Mouse (Mus musculus) right cerebral cortex, adult 2 months (tissue): ENCODE results near the gene Fasn.
"Not testable (repeated sequence)": the region's sequence is repeated elsewhere in the genome, so short reads cannot be mapped to it uniquely, and the experiment has no call there.

Experiments
- DNase-seq, 2 experiments: peaks; one replicate each; pipeline ENCODE4 v3.0.0; 2021 to 2022; ENCODE audit warnings: low spot score in 2 of 2

The Fasn gene

DNA sequence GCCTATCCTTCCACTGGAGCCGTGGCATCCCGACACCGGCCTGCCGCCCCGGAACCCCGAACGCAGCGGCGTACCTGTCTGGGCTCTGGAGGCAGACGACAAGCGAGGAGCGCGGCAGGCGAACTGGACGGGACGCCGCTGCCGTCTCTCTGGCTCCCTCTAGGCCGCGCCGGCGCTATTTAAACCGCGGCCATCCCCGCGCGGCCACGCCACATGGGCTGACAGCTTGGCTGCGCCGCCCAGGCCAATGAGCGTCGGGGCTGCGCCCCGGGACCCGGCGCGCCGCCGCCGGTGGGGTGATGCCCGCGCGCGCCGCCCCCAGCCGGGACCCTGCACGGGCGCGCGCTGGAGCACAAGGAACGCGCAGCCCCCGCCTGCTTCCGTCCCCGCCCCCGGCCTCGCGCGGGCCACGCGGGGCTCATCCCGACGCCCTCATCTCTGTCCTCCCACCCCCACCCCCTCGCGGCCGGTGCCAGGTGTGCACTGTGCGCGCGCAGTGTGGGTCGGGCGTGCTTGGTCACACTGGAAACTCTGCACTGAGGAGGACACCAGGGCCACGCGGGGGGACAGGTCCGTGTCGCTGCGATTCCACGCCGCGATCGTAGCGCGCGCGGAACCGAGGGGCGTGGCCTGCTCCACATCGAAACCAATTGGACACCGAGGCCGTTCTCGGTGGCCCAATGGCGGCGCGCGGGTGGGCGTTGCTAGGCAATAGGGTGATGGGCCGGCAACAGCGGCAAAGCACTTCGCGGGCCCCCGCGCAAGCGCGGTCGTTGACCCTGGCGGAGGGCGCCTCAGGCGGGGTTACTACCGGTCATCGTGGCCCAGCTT lies at the start of gene Fasn:
Gene Fasn, minus strand, starts transcription at position 592 of the 831 bp plus-strand sequence.
- DNase-seq = peak; percentile 98

DNA sequence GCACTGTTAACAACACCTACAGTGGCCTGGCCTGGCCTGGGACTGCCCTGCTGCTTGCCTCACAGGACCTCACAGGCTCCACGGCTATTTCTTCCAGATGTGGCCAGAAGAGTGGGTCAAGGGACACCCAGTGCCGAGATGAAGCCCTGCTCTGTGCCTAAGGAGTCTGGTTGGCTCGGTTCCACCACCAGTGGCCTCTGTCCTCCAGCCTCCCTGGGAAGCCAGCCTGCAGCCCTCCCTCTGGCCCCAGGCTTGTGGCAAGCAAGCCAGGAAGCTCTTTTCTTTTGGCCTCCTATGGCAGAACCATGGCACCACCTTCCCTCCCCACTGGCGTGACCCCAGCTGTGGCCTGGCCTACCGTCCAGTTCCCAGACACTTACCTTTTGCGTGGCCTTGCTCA lies 48.9 kb upstream of the Fasn start:
- no peak for DNase-seq

DNA sequence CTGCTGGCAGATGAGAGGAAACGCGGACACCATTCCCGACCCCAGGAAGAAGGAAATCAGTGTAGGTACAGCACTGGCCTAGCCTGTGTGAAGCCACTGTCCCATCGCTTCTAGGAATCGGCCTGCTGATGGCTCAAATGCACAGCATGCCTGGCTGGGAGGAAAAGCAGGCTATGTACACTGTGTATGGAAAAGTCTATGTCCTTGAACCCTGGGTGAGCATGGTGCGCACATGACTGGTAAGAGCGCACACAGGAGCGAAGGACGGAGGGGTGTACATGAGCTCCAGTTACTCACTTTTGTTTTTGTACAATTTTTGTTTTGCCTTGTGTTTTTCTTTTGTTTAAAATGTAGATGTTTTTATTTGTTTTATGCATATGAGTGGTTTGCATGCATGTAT lies 47.2 kb upstream of the Fasn start:
- no peak for DNase-seq

DNA sequence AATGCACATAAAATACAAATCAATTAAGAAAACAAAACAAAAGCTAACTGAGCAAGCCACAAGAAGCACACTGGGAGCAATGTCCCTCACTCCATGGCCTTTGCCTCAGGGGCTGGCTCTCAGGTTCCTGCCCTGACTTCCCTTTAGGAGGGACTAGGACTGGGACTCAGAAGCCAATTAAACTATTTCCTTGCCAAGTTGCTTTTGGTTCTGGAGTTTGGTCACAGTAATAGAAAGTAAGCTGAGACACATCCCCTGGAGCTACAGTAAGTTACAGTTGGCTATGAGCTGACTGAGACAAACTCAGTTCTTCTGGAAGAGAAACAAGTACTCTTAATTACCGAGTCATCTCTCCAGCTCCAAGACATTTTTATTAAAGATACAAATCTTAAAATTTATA lies 41.5 kb upstream of the Fasn start:
- no peak for DNase-seq

DNA sequence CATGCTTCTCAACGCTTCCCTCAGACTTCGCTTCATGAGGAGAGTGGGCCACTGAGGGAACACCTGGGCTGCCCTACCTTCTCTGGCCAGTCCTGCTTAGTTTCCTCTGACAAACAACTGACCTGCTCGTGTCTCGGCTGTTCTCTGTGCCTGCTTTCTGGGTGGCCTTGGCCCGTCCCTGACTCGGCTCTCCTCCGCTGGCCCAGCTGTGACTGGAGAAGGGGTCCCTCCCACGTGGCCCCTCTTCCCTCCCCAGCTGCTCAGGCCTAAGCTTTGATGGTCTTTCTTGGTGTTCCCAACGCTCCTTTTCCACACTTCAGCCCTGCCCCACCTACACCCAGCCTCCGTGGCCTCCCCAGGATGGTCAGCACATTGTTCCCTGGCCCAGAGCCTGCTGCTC lies 38.5 kb upstream of the Fasn start:
- DNase-seq = no peak

DNA sequence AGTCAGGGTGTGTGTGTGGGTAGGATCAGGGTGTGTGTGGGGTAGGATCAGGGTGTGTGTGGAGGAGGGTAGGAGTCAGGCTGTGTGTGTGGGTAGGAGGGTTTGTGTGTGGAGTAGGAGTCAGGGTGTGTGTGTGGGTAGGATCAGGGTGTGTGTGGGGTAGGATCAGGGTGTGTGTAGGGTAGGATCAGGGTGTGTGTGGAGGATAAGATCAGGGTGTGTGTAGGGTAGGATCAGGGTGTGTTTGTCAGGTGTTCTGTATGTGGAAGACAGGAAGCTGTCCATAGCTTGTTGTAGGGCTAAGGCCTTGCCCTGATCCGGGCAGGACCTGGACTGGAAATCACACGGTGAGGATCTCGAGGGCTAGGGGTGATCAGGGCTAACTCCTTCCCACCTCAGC lies 31.6 kb upstream of the Fasn start:
- not testable (repeated sequence) for DNase-seq

DNA sequence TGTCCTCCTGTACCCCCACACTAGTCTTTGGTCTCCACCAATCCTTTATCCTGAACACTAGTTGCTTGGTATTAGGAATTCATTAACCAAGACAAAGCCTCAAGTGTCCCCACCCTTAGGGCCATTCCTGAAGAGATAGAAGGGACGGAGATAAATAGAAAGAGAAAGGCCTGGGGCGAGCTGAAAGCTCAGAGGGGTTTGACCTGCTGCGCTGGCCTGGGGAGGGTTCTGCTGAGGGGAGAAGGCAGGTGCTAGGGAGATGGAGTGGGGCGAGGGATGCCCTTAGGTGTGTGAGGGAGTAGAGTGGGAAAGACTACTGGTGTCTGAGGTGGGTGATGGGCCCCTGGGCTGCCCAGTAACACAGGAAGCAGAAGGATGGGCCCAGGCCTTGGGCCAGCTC lies 29.4 kb upstream of the Fasn start:
- DNase-seq = no peak

DNA sequence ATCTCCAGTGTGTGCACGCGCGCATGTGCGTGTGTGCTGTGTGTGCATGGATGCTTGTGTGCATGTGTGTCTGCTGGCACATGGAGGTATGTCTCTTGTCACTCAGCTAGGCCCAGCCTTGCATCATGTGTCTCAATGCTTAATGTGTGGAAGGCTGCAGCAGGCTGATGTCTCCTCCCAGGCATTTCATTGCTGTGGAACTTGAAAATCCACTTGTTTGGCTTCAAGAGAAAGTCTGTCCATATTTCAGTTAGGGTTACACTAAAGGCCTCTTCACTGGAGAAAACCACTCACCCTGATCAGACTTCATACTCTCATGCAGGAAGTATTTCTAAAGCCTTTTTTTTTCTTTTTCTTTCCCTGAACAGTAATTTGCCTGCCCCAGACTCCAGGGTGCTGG lies 28.8 kb upstream of the Fasn start:
- no peak for DNase-seq

DNA sequence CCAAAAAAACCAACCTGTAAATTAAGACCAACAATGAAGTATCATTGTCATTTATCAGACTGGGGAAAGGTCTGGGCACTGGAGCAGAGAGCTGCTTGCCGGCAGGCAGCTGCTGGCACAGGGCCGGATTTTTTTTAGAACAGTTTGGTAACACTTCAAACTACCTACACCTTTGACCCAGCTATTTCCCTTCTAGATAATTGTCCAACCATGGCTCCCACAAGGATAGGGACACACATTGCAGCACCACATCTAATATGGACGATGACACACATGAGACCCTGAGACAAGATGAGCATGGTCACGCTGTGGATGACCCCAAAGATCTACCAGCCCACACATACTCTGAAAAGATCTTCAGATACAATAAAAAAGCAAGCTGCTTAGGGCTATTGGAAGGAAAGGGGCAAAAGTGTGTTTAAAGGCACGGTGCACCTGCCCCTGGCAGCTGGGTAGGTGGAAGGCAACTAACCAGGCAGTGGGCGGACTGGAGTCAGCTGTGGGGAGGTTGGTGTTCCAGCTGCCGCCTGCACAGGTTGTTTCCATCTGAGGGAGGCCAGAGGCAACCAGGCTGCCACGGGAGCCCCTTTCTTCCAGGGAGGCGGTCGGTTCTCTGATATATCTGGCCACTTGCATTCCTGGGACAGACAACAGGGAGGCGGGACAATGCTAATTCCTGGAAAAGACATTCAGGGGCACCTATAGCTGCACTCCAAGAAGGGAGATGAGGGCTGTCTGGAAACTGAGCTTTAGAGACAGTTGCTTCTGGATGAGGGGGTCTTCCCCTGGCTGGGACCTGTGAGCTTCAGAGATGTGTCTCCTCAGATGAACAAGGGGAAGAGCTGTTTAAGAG lies 28.0 kb upstream of the Fasn start:
- DNase-seq = no peak

DNA sequence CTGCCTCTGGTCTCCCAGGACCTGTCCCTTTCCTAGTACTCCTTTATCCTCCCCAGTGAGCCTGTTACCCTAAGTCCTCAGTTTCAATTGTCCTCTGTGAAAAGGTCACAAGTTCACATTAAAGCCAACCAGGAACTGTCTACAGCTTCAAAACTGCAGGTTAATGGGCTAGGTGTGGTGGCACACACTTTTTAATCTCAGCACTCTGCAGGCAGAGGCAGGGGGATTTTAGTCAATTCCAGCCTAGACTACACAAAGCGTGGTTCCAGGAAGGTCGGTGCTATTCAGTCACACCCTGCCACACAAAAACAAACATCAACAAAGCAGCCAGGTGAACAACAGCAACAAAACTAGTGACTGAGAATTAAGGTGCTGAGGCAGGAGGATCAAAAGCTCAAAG lies 27.2 kb upstream of the Fasn start:
- no peak for DNase-seq

DNA sequence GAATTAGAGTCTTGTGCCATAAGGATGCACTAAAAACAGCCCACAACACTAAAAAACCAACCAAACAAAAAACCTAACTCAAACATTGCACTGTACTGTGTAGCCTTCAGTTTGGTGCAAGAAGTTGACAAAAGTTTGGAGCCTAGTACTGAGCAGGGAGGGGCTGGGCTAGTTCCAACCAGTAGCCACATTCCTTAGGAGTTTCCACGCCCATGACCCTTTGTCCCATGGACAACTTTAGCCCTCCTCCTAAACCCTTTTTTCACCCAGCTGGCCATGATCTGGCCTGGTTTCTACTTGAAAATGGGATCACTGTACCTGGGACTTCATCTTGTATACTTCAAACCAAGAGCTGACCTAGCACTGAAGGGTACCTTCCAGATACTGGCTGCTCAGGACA lies 26.8 kb upstream of the Fasn start:
- DNase-seq = no peak

DNA sequence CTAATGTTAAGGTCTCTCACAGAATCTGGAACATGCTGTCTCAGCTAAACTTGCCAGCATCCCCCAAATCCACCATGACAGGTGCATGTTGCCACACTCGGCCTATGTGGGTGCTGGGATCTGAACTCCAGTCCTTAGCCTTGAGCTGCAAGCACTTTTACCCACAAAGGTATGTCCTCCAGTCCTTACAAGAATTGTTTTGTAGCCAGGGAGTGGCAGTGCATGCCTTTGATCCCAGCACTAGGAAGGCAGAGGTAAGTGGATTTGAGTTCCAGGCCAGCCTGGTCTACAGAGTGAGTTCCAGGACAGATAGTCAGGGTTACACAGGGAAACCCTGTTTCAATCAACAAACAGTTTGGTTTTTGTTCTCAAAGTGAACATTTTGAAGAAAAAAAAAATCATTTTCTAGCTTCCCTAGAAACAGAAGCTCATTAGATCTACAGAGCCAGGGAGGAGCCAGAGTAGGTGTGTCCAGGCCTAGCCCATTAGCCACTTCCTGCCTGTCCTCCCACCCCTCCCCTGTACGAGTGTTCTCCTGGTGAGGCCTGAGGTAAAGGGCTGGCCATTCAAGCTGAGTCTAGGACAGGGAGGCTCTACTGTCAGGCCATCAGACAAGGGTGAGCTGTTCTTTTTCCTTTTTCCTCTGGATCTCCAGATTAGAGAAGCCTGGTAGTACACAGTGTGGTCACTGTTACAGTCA lies 26.1 kb upstream of the Fasn start:
- no peak for DNase-seq

DNA sequence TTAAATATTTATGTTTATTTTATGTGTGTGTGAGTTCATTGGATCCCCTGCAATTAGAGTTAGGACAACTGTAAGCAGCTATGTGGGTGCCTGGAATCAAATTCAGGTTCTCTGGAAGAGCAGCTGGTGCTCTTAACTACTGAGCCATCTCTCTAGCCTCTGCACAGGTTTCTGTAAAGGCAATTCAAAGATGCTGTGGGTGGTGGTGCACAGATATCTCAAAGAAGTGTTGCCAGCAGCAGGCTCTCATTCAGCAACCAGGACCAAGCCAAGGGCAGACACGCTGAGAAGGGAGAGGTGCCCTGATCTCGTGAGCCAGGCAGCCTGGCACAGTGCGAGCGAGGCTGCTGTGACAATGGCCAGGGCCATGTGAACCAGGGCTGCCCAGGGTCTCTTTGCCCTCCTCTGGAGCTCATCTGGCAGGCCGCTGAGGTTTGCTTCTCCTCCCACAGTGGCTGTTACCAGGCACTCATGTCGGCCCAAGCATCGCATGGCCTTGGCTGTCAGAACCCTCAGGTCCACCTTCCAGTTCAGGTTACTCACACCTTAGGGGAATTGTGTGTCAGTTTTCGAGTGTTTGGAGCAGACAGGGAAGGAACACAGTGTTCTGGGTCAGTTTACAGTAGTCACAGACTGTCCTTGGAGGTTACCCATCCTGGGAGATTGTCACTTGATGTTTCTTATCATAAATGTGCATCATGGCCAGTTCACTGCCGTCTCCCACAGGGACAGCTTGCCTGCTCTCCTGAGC lies 22.6 kb upstream of the Fasn start:
- DNase-seq = peak; percentile 34 to 35

DNA sequence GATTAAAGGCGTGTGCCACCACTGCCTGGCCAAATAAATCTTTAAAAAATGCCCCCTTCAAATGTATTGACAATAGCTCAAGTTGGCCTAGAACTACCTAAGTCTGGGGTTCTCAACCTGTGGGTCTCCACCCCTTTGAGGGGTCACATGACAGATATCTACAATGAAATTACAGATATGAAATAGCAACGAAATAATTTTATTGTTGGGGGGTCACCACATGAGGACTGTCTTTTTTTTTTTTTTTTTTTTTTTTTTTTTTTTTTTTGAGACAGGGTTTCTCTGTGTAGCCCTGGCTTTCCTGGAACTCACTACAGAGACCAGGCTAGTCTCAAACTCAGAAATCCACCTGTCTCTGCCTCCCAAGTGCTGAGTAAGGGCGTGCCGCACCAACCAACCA lies 20.0 kb upstream of the Fasn start:
- no peak for DNase-seq

DNA sequence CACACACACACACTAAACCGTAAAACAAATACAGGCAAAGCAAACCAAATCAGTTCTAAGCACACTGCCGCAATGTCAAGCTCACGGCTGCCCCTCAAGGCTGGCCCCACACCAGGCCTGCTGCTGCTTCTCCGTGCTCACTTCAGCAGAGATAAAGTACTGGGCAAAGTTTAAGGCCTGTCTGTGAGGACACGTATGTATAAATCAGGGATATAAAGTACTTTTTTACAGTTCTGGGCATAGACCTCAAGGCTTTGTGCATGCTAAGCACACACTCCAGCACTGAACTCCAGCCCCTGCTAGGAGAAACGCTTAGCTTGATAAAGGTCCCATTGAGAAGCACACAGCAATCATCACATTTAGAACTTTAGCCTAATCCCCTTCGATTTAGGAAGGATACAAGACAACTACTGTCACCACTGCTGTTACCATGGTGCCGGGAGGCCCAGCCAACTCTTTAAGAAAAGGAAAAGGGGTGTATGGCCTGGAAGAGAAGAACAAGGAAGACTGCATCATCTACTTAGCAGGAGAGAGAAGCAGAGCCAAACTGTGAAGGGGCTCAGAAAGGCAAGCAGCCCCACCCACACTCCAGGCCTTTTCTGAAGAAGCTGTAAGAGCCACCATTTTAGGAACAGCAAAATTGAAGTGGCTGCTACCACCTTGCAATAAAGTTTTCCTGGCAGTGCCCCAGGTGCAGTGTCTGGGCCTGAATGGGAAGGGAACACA lies 9.4 kb upstream of the Fasn start:
- DNase-seq = no peak

DNA sequence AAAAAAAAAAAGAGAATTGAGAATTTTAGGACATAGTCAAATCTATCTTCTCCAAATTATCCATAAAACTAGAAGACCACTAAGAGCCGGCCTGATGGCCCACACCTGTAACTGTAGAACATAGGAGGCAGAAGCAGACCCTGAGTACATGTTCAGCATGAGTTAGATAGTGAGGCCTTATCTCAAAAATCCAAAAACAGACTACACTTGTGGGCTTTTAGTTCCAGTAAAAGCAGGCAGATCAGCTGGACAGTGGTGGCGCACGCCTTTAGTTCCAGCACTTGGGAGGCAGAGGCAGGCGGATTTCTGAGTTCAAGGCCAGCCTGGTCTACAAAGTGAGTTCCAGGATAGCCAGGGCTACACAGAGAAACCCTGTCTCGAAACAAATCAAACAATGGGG lies 8.6 kb upstream of the Fasn start:
- DNase-seq = not testable (repeated sequence)

DNA sequence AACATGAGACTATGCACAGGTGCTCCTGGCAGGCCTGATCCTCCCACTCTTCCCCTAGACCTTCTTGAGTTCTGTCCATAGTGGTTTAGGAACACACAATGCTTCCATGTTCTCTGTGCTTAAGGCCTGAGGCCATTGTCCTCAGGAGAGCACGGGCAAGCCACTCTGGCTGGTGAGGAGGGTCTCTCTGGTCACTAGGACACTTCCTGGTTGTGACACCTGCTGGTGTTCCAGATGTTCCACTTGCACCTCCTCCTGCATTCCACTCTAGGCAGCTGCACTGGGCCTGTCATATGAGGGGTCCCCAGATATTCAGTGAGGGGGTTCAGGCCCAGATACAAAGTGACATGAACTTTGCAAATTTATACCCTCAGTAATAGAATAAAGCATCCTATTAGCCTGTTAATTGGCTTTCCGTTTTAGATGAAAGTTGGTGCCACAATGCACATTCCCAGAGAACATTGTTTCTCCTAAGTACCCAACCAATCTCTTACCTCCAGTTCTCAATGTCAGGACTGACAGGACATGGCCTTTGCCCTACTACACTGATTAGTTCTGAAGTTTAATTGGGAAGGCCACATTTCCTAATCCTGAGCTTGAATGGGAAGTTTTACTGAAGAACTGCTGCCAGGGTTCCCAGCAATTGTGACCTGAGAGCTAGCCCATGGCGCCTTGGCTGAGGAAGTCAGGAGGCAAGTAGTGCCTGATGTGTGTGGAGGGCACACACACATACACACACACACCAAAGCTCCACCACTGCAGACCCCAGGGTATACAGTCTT lies 7.5 kb upstream of the Fasn start:
- no peak for DNase-seq

DNA sequence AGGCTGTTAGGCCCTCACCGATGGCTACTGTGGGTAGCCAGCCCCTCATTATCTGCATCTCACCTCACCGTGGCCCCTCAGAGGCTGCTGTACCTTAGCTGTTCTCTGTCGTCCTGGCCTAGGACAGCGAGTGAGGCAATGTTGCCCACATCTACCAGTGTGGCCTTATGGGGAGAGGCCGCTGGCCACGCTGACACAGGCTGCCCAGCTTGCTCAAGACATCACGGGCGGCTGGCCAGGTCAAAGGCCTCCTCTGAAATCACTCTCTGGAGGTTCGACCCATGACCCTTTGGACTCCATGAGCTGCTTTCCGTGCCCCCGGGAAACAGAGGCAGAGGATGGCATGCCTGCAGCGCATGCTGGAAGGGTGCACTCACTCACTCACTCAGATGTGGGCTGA lies 6.3 kb upstream of the Fasn start:
- DNase-seq = no peak

DNA sequence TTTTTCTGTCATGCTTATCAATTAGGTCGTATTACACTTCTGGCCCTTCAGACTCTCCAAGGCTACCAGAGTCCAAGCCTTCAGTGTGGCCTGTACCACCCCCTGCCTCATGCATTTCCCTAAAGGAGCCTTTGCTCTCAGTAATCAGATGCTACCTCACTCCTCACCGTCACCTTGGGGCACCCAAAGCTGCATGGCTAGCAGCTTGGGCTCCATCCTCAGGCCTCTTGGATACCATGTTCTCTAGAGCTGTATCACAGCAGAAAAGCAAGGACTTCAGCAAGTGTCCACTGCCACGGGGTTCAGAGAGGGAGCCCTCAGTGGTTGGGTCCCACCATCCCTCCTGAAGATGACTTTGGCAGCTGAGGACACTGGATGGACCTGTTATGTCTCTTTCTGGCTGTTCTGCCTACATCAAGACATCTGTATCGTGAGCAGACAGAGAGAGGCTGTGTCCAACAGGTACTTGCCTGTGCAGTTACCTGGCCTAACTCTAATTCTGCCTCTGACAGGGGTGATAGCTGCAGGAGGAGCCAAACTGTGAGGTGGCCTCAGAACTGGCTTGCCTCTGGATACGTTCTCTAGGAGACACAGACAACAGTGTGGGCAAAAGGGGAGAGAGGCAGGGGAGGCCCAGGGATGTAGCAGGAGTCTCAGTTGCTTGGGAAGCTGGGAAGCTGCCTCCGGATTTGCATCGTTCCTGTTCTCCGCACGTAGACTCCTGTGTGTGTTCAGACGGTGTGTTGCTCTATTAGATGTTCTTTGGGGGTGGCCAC lies 5.6 kb upstream of the Fasn start:
- DNase-seq = no peak

DNA sequence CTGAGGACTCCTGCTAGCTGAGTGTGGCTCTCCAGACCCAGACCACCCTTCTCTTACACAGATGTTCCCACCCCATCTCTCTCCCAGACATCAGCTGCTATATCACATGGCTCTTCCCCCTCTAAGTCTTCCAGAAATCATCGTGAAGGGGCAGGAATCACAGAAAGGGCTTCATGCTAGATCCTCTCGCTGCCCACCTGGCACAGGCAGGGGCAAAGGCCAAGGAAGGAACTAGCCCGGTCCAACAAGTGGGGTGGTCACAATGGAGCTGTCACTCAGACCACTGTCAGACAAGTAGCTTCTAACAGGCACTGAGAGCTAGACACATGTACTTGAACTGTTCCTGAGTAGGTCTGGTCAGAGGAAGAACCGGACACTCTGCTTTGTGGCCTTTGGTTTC lies 4.1 kb upstream of the Fasn start:
- DNase-seq = no peak
